Mouse (Mus musculus) lung, embryonic 15.5 days (tissue): ENCODE results near the gene Aim2. TPM values are rescaled to one million over a fixed set of nuclear protein-coding genes. Genes with fewer than 3 reads are reported as not detected.

ENCODE experiments used
- polyA plus RNA-seq: library from polyadenylated mRNA; unstranded; fragments of >200 nt; fragmentation: Nextera tagmentation; extraction: Ambion mirVana; gene quantifications from 2 replicates; pipeline ENCODE4 v1.2.1, GENCODE M21; 2015

The Aim2 gene
- polyA plus RNA-seq, 1 experiment from 2014 or later = 1.7 TPM

Other genes with a start within 250 kb of the Aim2 start
- gene Olfr1408, start 213.5 kb upstream of the Aim2 start, polyA plus RNA-seq = not detected in 2 replicates
- not detected in 2 replicates for gene Olfr1406, start 160.2 kb upstream of the Aim2 start, polyA plus RNA-seq
- gene Olfr218, start 153.1 kb upstream of the Aim2 start, polyA plus RNA-seq = not detected in 2 replicates
- not detected in 2 replicates for gene Olfr1404, start 138.5 kb upstream of the Aim2 start, polyA plus RNA-seq
- gene Fcer1a, start 123.7 kb upstream of the Aim2 start, polyA plus RNA-seq = 0.20 TPM in 1 of 2 replicates, not detected in the other
- not detected in 2 replicates for gene Olfr418, start 84.9 kb upstream of the Aim2 start, polyA plus RNA-seq
- gene Mptx2, start 73.1 kb upstream of the Aim2 start, polyA plus RNA-seq = not detected in 2 replicates
- gene Ackr1, start 17.1 kb upstream of the Aim2 start, polyA plus RNA-seq = 0.64 and 1.2 TPM in 2 replicates
- gene Cadm3, start 16.8 kb downstream of the Aim2 start, polyA plus RNA-seq = 1.1 TPM in 2 replicates
- gene Ifi206, start 140.2 kb downstream of the Aim2 start, polyA plus RNA-seq = 0.21 and 0.34 TPM in 2 replicates
- gene Ifi214, start 185.1 kb downstream of the Aim2 start, polyA plus RNA-seq = 0.04 TPM in 1 of 2 replicates, not detected in the other
- 0.06 and 0.10 TPM in 2 replicates for gene Ifi213, start 248.4 kb downstream of the Aim2 start, polyA plus RNA-seq